Mouse (Mus musculus) MEL (cell line): ENCODE data around the gene Icos. TPM values are rescaled to one million over a fixed set of nuclear protein-coding genes. Genes with fewer than 3 reads are reported as not detected.

ENCODE experiments used
- DNase-seq: peaks from one replicate; pipeline ENCODE4 v3.0.0; 2011; ENCODE audit warnings: low read depth, low spot score
- H3K27ac ChIP-seq: 2 replicates; pipeline ENCODE4 v1.5.1; 2012; ENCODE audit warnings: low read depth, mild to moderate bottlenecking, control low read depth, low read length, moderate library complexity; ENCODE audit not compliant: control insufficient read depth
- H3K27me3 ChIP-seq, 2 experiments: fragments of 150-350 bp in 1 of 2; sonication (generic) in 1 of 2; 2 replicates each; pipeline ENCODE4 v1.6.1; 2012; ENCODE audit warnings: low read length in 2 of 2, mild to moderate bottlenecking in 2 of 2, improper control_type of control experiment in 1 of 2, moderate library complexity in 1 of 2; ENCODE audit not compliant: insufficient read depth in 2 of 2, control insufficient read depth in 1 of 2
- H3K36me3 ChIP-seq, 2 experiments: 2 replicates each; pipeline ENCODE4 v1.6.1; 2012 to 2014; ENCODE audit warnings: low read length in 2 of 2, improper control_type of control experiment in 1 of 2, inconsistent platforms in 1 of 2, mild to moderate bottlenecking in 1 of 2; ENCODE audit not compliant: insufficient read depth in 2 of 2, control insufficient read depth in 1 of 2
- H3K4me1 ChIP-seq, 2 experiments: fragments of 150-350 bp in 1 of 2; sonication (generic) in 1 of 2; 2 replicates each; pipeline ENCODE4 v1.6.1; 2012; ENCODE audit warnings: low read length in 2 of 2, improper control_type of control experiment in 1 of 2, mild to moderate bottlenecking in 1 of 2; ENCODE audit not compliant: insufficient read depth in 2 of 2, control insufficient read depth in 1 of 2
- H3K4me3 ChIP-seq, 2 experiments: fragments of 150-350 bp in 1 of 2; sonication (generic) in 1 of 2; 2 replicates each; pipeline ENCODE4 v1.5.1; 2012; ENCODE audit warnings: low read depth in 2 of 2, low read length in 2 of 2, mild to moderate bottlenecking in 2 of 2, moderate library complexity in 2 of 2, control low read depth in 1 of 2, improper control_type of control experiment in 1 of 2; ENCODE audit not compliant: control insufficient read depth in 1 of 2, insufficient read depth in 1 of 2
- H3K79me2 ChIP-seq: 2 replicates; pipeline ENCODE4 v1.6.1; 2012; ENCODE audit warnings: mild to moderate bottlenecking, low read length, moderate library complexity; ENCODE audit not compliant: control insufficient read depth, poor library complexity, insufficient read depth
- H3K9ac ChIP-seq: 2 replicates; pipeline ENCODE4 v1.6.1; 2012; ENCODE audit warnings: low read depth, mild to moderate bottlenecking, control low read depth, low read length, moderate library complexity; ENCODE audit not compliant: control insufficient read depth, poor library complexity, severe bottlenecking
- H3K9me3 ChIP-seq: fragments of 150-350 bp; sonication (generic); replicated peaks from 2 replicates; pipeline ENCODE4 v1.6.1; 2012; ENCODE audit warnings: mild to moderate bottlenecking, low read length, improper control_type of control experiment, moderate library complexity; ENCODE audit not compliant: insufficient read depth
- CHD1 ChIP-seq: IDR thresholded peaks from 2 replicates; pipeline ENCODE4 v1.6.1; 2012; ENCODE audit warnings: low read depth, mild to moderate bottlenecking, inconsistent platforms, low read length, improper control_type of control experiment
- CHD2 ChIP-seq: IDR thresholded peaks from 2 replicates; pipeline ENCODE4 v1.6.1; 2011; ENCODE audit warnings: low read length, improper control_type of control experiment
- CTCF ChIP-seq, 3 experiments: IDR thresholded peaks in 2 of 3; conservative IDR thresholded peaks in 1 of 3; 2 replicates each; pipeline ENCODE4 v1.5.1; 2011 to 2012; ENCODE audit warnings: low read length in 3 of 3, low read depth in 2 of 3, mild to moderate bottlenecking in 2 of 3, improper control_type of control experiment in 1 of 3, inconsistent platforms in 1 of 3, mixed read lengths in 1 of 3, moderate library complexity in 1 of 3; ENCODE audit not compliant: control insufficient read depth in 1 of 3, insufficient read depth in 1 of 3, poor library complexity in 1 of 3, severe bottlenecking in 1 of 3
- E2F4 ChIP-seq: IDR thresholded peaks from 2 replicates; pipeline ENCODE4 v1.6.1; 2011; ENCODE audit warnings: low read depth, low read length, improper control_type of control experiment, borderline replicate concordance
- ELF1 ChIP-seq: IDR thresholded peaks from 2 replicates; pipeline ENCODE4 v1.6.1; 2014; ENCODE audit warnings: low read depth, mild to moderate bottlenecking, inconsistent platforms, low read length, improper control_type of control experiment, moderate library complexity
- GABPA ChIP-seq: IDR thresholded peaks from 2 replicates; pipeline ENCODE4 v1.6.1; 2012; ENCODE audit warnings: low read depth, mild to moderate bottlenecking, inconsistent platforms, low read length, improper control_type of control experiment, moderate library complexity
- HCFC1 ChIP-seq: IDR thresholded peaks from 2 replicates; pipeline ENCODE4 v1.6.1; 2012; ENCODE audit warnings: low read depth, mild to moderate bottlenecking, inconsistent platforms, low read length, improper control_type of control experiment, moderate library complexity
- MAFK ChIP-seq: IDR thresholded peaks from 2 replicates; pipeline ENCODE4 v1.6.1; 2011; ENCODE audit warnings: low read depth, mild to moderate bottlenecking, low read length, improper control_type of control experiment, borderline replicate concordance
- MEF2A ChIP-seq: IDR thresholded peaks from 2 replicates; pipeline ENCODE4 v1.6.1; 2014; ENCODE audit warnings: low read depth, mild to moderate bottlenecking, inconsistent platforms, low read length, improper control_type of control experiment; ENCODE audit not compliant: poor library complexity, insufficient replicate concordance, severe bottlenecking; ENCODE audit errors: extremely low read depth
- MXI1 ChIP-seq: IDR thresholded peaks from 2 replicates; pipeline ENCODE4 v1.6.1; 2011; ENCODE audit warnings: mild to moderate bottlenecking, low read depth, low read length, improper control_type of control experiment
- NRF1 ChIP-seq: IDR thresholded peaks from 2 replicates; pipeline ENCODE4 v1.6.1; 2014; ENCODE audit warnings: low read depth, mild to moderate bottlenecking, inconsistent platforms, low read length, improper control_type of control experiment, moderate library complexity; ENCODE audit not compliant: poor library complexity, insufficient read depth, severe bottlenecking
- RCOR1 ChIP-seq: IDR thresholded peaks from 2 replicates; pipeline ENCODE4 v1.6.1; 2012; ENCODE audit warnings: low read depth, mild to moderate bottlenecking, inconsistent platforms, low read length, improper control_type of control experiment
- SIN3A ChIP-seq: IDR thresholded peaks from 2 replicates; pipeline ENCODE4 v1.6.1; 2012; ENCODE audit warnings: low read length, improper control_type of control experiment, inconsistent platforms
- TBP ChIP-seq: IDR thresholded peaks from 2 replicates; pipeline ENCODE4 v1.8.0; 2011; ENCODE audit warnings: low read depth, low read length, improper control_type of control experiment
- TCF12 ChIP-seq: IDR thresholded peaks from 2 replicates; pipeline ENCODE4 v1.6.1; 2014; ENCODE audit warnings: low read depth, mild to moderate bottlenecking, inconsistent platforms, low read length, improper control_type of control experiment, moderate library complexity
- USF1 ChIP-seq: IDR thresholded peaks from 2 replicates; pipeline ENCODE4 v1.6.1; 2014; ENCODE audit warnings: low read depth, mild to moderate bottlenecking, inconsistent platforms, low read length, improper control_type of control experiment, moderate library complexity
- USF2 ChIP-seq, 2 experiments: IDR thresholded peaks; 2 replicates each; pipeline ENCODE4 v1.6.1; 2011 to 2012; ENCODE audit warnings: improper control_type of control experiment in 2 of 2, low read length in 2 of 2, borderline replicate concordance in 1 of 2, inconsistent platforms in 1 of 2, low read depth in 1 of 2, mild to moderate bottlenecking in 1 of 2; ENCODE audit not compliant: insufficient read depth in 1 of 2
- ZC3H11A ChIP-seq: IDR thresholded peaks from 2 replicates; pipeline ENCODE4 v1.6.1; 2012; ENCODE audit warnings: low read depth, mild to moderate bottlenecking, inconsistent platforms, low read length, improper control_type of control experiment
- ZKSCAN1 ChIP-seq: IDR thresholded peaks from 2 replicates; pipeline ENCODE4 v1.6.1; 2012; ENCODE audit warnings: low read depth, mild to moderate bottlenecking, inconsistent platforms, low read length, improper control_type of control experiment, moderate library complexity
- ZMIZ1 ChIP-seq: IDR thresholded peaks from 2 replicates; pipeline ENCODE4 v1.6.1; 2012; ENCODE audit warnings: low read depth, mild to moderate bottlenecking, inconsistent platforms, low read length, improper control_type of control experiment, moderate library complexity
- ZNF384 ChIP-seq: IDR thresholded peaks from 2 replicates; pipeline ENCODE4 v1.6.1; 2012; ENCODE audit warnings: low read depth, mild to moderate bottlenecking, inconsistent platforms, low read length, improper control_type of control experiment
- polyA plus RNA-seq, 2 experiments: library from polyadenylated mRNA; stranded (reverse) in 1 of 2; unstranded in 1 of 2; fragments of >175 nt in 1 of 2; fragments of >200 nt in 1 of 2; gene quantifications; 2 replicates each; pipeline versions ENCODE4 v1.2.1 to v1.2.4; 2012; ENCODE audit warnings: low replicate concordance in 2 of 2, low read depth in 1 of 2; ENCODE audit not compliant: insufficient read length in 2 of 2, insufficient read depth in 1 of 2, missing spikeins in 1 of 2
- total RNA-seq: library from RNA; depleted of rRNA; stranded (reverse); fragments of 300-350 nt; gene quantifications from 2 replicates; pipeline ENCODE4 v1.2.3, GENCODE M21; 2012

Icos gene
- total and polyA plus RNA-seq, 3 experiments, result not detected

DNA sequence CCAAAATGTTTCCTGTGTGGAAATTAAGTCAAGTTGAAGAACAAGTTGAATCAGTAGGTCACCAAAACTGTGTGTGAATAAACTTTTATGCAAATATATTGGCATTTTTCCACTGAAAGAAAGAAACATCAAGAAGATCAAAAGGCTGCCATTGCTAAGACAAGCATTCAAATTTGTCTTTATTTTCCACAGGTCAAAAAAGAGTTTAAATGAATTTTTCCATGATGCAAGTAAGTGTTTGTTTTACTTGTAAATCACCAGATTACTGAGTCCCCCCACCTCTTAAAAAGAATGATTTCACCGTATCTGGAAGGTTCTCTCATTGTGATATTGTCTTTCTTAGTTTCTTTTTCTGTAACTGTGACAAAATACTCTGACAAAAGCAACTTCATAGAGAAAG is 57.5 kb downstream of the Icos start:
- Histone ChIP-seq H3K27me3 (no peaks in the 10 kb centered on the region), H3K9me3 (no peaks in the 10 kb centered on the region), H3K4me3 (no peak overlapping the region), H3K79me2 (no peaks in the 10 kb centered on the region), H3K9ac (no peak overlapping the region), H3K4me1 (no peaks in the 10 kb centered on the region), H3K27ac (no peak overlapping the region), H3K36me3 (no peaks in the 10 kb centered on the region)
- no peak for DNase-seq
- TF ChIP-seq USF2 (IDR thresholded peaks at IDR 0.05; ENCODE audit: borderline replicate concordance in 1 of 2, insufficient read depth in 1 of 2, low read depth in 1 of 2, low read length in 2 of 2) (no peak), ZMIZ1 (no peak), SIN3A (no peak)

GRCm38 (mm10) chr1:61038223-61038622 is 60.5 kb downstream of the Icos start:
- no peak for DNase-seq
- Histone ChIP-seq H3K4me1 (no peaks in the 10 kb centered on the region), H3K27me3 (no peaks in the 10 kb centered on the region), H3K9me3 (no peaks in the 10 kb centered on the region), H3K4me3 (no peak overlapping the region), H3K9ac (no peak overlapping the region), H3K79me2 (no peaks in the 10 kb centered on the region), H3K36me3 (no peaks in the 10 kb centered on the region), H3K27ac (no peak overlapping the region)
- TF ChIP-seq ZNF384 (no peak), TBP (no peak), CTCF (IDR thresholded peaks at IDR 0.05 in 2 of 3, conservative IDR thresholded peaks at IDR 0.05 in 1 of 3; ENCODE audit: control insufficient read depth in 1 of 3, insufficient read depth in 1 of 3, low read depth in 2 of 3, low read length in 3 of 3, poor library complexity in 1 of 3, severe bottlenecking in 1 of 3) (no peak), HCFC1 (no peak), NRF1 (no peak), ELF1 (no peak), MXI1 (no peak), RCOR1 (no peak), TCF12 (no peak), SIN3A (no peak), ZKSCAN1 (no peak), MEF2A (no peak), GABPA (no peak), USF1 (no peak), MAFK (no peak), CHD1 (no peak), CHD2 (no peak), ZC3H11A (no peak), USF2 (IDR thresholded peaks at IDR 0.05; ENCODE audit: borderline replicate concordance in 1 of 2, insufficient read depth in 1 of 2, low read depth in 1 of 2, low read length in 2 of 2) (no peak), E2F4 (no peak)
